ENCODE assay signal across 27 mouse cellular contexts in the genomic region with DNA sequence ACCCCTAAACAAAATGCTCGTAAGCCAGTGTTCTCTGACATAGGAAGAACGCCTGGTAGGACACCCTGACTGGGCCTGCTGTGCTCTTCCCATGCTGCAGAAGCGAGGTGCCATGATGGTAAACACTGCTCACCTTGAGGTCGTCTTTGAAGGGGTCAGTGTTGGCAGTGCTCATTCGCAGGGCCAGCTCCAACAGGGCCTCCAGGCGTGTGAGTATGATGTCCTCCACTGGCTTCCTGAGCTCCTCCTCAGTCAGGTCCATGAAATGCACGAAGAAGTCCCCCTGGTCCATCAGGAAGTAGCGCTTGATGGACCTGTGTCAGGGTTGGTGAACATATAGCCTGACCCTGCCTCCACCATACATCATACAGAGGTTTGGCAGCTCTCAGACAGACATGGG. TPM values are rescaled to one million over a fixed set of nuclear protein-coding genes. Genes with fewer than 3 reads are reported as not detected.
DNase-seq lines count a peak whose midpoint lies in the region; ATAC-seq lines count a peak whose summit lies in the region.
"Had no signal": no experiment of that assay in that cellular context is flagged by ENCODE, and none has a peak within 500 bp of the region (broad histone marks: within the 10 kb centered on the region; RNA-seq: fewer than 3 reads in every experiment).

No protein-coding gene starts in this region.

- H3K4me2 ChIP-seq in midbrain, embryonic 11.5 days, result no peak overlapping the region
- H3K4me2 ChIP-seq in midbrain, embryonic 13.5 days (replicated peaks), result no peak overlapping the region
- H3K4me2 ChIP-seq: embryonic facial prominence, embryonic 13.5 days; embryonic facial prominence, embryonic 15.5 days; forebrain, embryonic 12.5 days had no signal

- DNase-seq in heart, adult 11 months, result peak; percentile 80
- no peak for DNase-seq in heart, postnatal 4 days
- peak; percentile 53 for DNase-seq in midbrain, embryonic 11.5 days (ENCODE audit: low spot score, missing footprints)
- peak; percentile 30 for DNase-seq in testis, postnatal 10 days (ENCODE audit: low spot score)
- DNase-seq in testis, postnatal 14 days (ENCODE audit: low spot score), result no peak
- DNase-seq in urinary bladder, postnatal 4 days (ENCODE audit: low spot score in 2 of 2), result peak; percentile 12 to 56
- no peak for DNase-seq in urinary bladder, postnatal 10 days (ENCODE audit: low spot score)
- DNase-seq: adrenal gland, adult 2 months; adrenal gland, postnatal 10 days; adrenal gland, postnatal 25 days; cerebellum, adult 11 months; cerebellum, adult 18-20 months; cerebellum, adult 8-10 months; cerebellum, adult 9-11 months; cerebellum, postnatal 14 days; cerebellum, postnatal 36 days; embryo, embryonic 11 days had no signal

- H3K36me3 ChIP-seq in midbrain, embryonic 11.5 days (ENCODE audit: control insufficient read depth, insufficient read depth, low read length), result peaks cover 34% of the 10 kb centered on the region
- peaks cover 77% of the 10 kb centered on the region for H3K36me3 ChIP-seq in midbrain, embryonic 13.5 days

- WGBS in midbrain, embryonic 11.5 days, result 93% methylated on average over 8 of the region's 8 CpGs
- 95% methylated on average over 8 of the region's 8 CpGs for WGBS in midbrain, embryonic 13.5 days

- H3K9me3 ChIP-seq in midbrain, embryonic 11.5 days (ENCODE audit: control insufficient read depth, low read length), result no peaks in the 10 kb centered on the region
- no peaks in the 10 kb centered on the region for H3K9me3 ChIP-seq in midbrain, embryonic 13.5 days
- H3K9me3 ChIP-seq: embryonic facial prominence, embryonic 13.5 days; embryonic facial prominence, embryonic 15.5 days; forebrain, embryonic 10.5 days; forebrain, embryonic 12.5 days had no signal

- no peak overlapping the region for H3K27ac ChIP-seq in midbrain, embryonic 11.5 days (ENCODE audit: low read depth, low read length)
- H3K27ac ChIP-seq in midbrain, embryonic 13.5 days, result no peak overlapping the region
- H3K27ac ChIP-seq: embryonic facial prominence, embryonic 13.5 days; embryonic facial prominence, embryonic 15.5 days; forebrain, embryonic 10.5 days; forebrain, embryonic 12.5 days had no signal

- no peak overlapping the region for H3K9ac ChIP-seq in midbrain, embryonic 11.5 days (ENCODE audit: low read length)
- no peak overlapping the region for H3K9ac ChIP-seq in midbrain, embryonic 13.5 days (replicated peaks)
- H3K9ac ChIP-seq: embryonic facial prominence, embryonic 13.5 days; embryonic facial prominence, embryonic 15.5 days; forebrain, embryonic 12.5 days had no signal

- no peak overlapping the region for H3K4me3 ChIP-seq in midbrain, embryonic 11.5 days (ENCODE audit: low read depth, low read length)
- H3K4me3 ChIP-seq in midbrain, embryonic 13.5 days (replicated peaks), result no peak overlapping the region
- H3K4me3 ChIP-seq: embryonic facial prominence, embryonic 13.5 days; embryonic facial prominence, embryonic 15.5 days; erythroblast, embryonic 14.5 days; forebrain, embryonic 10.5 days; forebrain, embryonic 12.5 days had no signal

- H3K4me1 ChIP-seq in midbrain, embryonic 11.5 days (ENCODE audit: control insufficient read depth, insufficient read depth, low read length), result no peaks in the 10 kb centered on the region
- H3K4me1 ChIP-seq in midbrain, embryonic 13.5 days (replicated peaks), result no peaks in the 10 kb centered on the region
- H3K4me1 ChIP-seq: embryonic facial prominence, embryonic 13.5 days; embryonic facial prominence, embryonic 15.5 days; forebrain, embryonic 12.5 days had no signal

- ATAC-seq in midbrain, embryonic 11.5 days (ENCODE audit: low FRiP score), result no peak
- no peak for ATAC-seq in midbrain, embryonic 13.5 days
- ATAC-seq: forebrain, embryonic 14.5 days had no signal

- H3K27me3 ChIP-seq in midbrain, embryonic 11.5 days (ENCODE audit: control insufficient read depth, insufficient read depth, low read length), result no peaks in the 10 kb centered on the region
- H3K27me3 ChIP-seq in midbrain, embryonic 13.5 days, result no peaks in the 10 kb centered on the region
- H3K27me3 ChIP-seq: embryonic facial prominence, embryonic 13.5 days; embryonic facial prominence, embryonic 15.5 days; forebrain, embryonic 12.5 days had no signal

RNA-seq across cellular contexts. Expression of a gene that starts 12.3 kb away (rescaled TPM):
- total RNA-seq in heart, postnatal 4 days (2021), result under 1 TPM; 0.38 to 0.90 TPM
- 1.8 TPM in 2 replicates for polyA plus RNA-seq in midbrain, embryonic 11.5 days (2014; fragmentation: Nextera tagmentation; extraction: Ambion mirVana)
- 3.8 and 4.0 TPM in 2 replicates for polyA plus RNA-seq in midbrain, embryonic 13.5 days (2015; fragmentation: Nextera tagmentation; extraction: Ambion mirVana)

RNA-seq across cellular contexts. Expression of a gene that starts 26.1 kb away (rescaled TPM):
- not detected for total RNA-seq in heart, postnatal 4 days (2021)
- polyA plus RNA-seq in midbrain, embryonic 11.5 days (2014; fragmentation: Nextera tagmentation; extraction: Ambion mirVana), result 0.34 and 1.2 TPM in 2 replicates
- polyA plus RNA-seq in midbrain, embryonic 13.5 days (2015; fragmentation: Nextera tagmentation; extraction: Ambion mirVana), result 0.75 and 0.96 TPM in 2 replicates
- total RNA-seq: adrenal gland, adult 2 months; common myeloid progenitor, adult 5-6 weeks; MEL had no signal
- polyA plus RNA-seq: erythroblast, embryonic 14.5 days had no signal

RNA-seq across cellular contexts. Expression of a gene that starts 31.5 kb away (rescaled TPM):
- 10 to 100 TPM; 14.6 to 17.9 TPM for total RNA-seq in heart, postnatal 4 days (2021)
- polyA plus RNA-seq in midbrain, embryonic 11.5 days (2014; fragmentation: Nextera tagmentation; extraction: Ambion mirVana), result 36.3 and 43.1 TPM in 2 replicates
- polyA plus RNA-seq in midbrain, embryonic 13.5 days (2015; fragmentation: Nextera tagmentation; extraction: Ambion mirVana), result 49.6 and 50.7 TPM in 2 replicates

RNA-seq across cellular contexts. Expression of a gene that starts 31.8 kb away (rescaled TPM):
- total RNA-seq in heart, postnatal 4 days (2021), result 10 to 100 TPM; 45.3 to 45.8 TPM
- 58.9 and 62.6 TPM in 2 replicates for polyA plus RNA-seq in midbrain, embryonic 11.5 days (2014; fragmentation: Nextera tagmentation; extraction: Ambion mirVana)
- polyA plus RNA-seq in midbrain, embryonic 13.5 days (2015; fragmentation: Nextera tagmentation; extraction: Ambion mirVana), result 61.1 and 62.9 TPM in 2 replicates

RNA-seq across cellular contexts. Expression of a gene that starts 44.2 kb away (rescaled TPM):
- total RNA-seq in heart, postnatal 4 days (2021), result not detected
- polyA plus RNA-seq in midbrain, embryonic 11.5 days (2014; fragmentation: Nextera tagmentation; extraction: Ambion mirVana), result 6.1 and 8.0 TPM in 2 replicates
- polyA plus RNA-seq in midbrain, embryonic 13.5 days (2015; fragmentation: Nextera tagmentation; extraction: Ambion mirVana), result 3.6 and 4.4 TPM in 2 replicates
- total RNA-seq: adrenal gland, adult 2 months; adrenal gland, postnatal 10 days; adrenal gland, postnatal 25 days; adrenal gland, postnatal 4 days; common myeloid progenitor, adult 5-6 weeks; MEL had no signal
- polyA plus RNA-seq: adrenal gland, adult 2 months; embryonic facial prominence, embryonic 15.5 days; erythroblast, embryonic 14.5 days had no signal

Comparison
In these comparisons a context has a peak if more than half of its experiments do, and no peak if none do; other contexts are left out.
1. DNase-seq: peak in heart, adult 11 months (single experiment), midbrain, embryonic 11.5 days (single experiment), testis, postnatal 10 days (single experiment) and urinary bladder, postnatal 4 days (2 of 2); none in heart, postnatal 4 days (single experiment), testis, postnatal 14 days (single experiment) and urinary bladder, postnatal 10 days (single experiment).